Mouse (Mus musculus): ENCODE data around the gene Gm3417.
"Not testable (repeated sequence)": the region's sequence is repeated elsewhere in the genome, so short reads cannot be mapped to it uniquely, and the experiment has no call there.

The Gm3417 gene

GRCm38 (mm10) chr17:14978362-14979038 is at the start of gene Gm3417, which contains the start of gene 9030025P20Rik:
TSS of gene Gm3417 (minus strand) at chr17:14978790.
TSS of gene 9030025P20Rik (plus strand) at chr17:14978468.
- not testable (repeated sequence) for DNase-seq

DNA sequence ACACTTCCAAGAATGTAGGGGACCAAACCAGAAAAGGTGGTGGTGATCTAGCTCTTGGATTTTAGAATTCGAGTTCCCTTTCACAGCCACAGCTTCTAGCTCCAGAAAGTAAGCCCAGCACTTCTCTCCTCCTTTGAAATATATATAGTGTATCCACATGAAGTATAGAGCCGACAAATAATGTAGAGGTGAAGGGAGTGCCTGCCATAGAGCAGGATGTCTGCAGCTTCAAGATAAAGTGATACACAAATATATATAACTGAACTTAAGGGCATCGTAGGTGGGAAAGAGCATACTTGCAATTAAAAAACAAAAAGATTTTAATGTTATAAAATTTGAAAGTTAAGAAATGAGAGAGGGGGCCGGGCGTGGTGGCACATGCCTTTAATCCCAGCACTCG is 46.9 kb upstream of the Gm3417 start:
- DNase-seq, result not testable (repeated sequence)

- DNase-seq, result not testable (repeated sequence)
These were observed 46.1 kb upstream of the Gm3417 start for GRCm38 (mm10) chr17:15024502-15025193.

DNA sequence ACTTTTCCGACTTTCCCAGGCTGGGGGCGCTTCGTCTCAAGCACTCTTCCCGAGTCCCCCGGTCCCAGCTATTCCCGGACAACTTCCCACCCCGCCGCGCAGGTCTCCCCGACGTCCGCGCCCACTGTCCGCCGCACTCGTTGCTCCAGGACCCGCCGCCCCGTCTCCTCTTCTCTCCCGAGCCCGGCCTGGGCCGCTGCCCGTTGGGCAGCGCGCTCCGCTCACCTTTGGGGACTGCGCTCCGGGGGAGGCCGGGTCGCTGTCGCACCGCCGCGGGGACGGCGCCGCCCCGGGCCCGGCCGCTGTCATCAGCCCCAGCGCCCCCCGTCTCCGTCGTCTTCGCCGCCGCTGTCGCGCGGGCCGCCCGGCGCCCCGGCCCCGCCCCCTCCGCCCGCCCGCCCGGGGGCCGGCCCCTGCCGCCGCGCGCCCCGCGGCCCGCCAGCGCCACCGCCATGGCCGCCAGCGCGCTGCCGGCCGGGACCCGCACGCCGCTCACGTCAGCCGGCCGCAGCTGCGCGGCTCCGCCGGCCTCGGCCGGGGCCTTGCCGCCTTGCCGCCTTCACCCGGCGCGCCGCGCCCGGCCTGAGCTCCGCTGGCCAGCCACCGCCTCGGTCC is 45.4 kb upstream of the Gm3417 start:
- DNase-seq, result not testable (repeated sequence)

DNA sequence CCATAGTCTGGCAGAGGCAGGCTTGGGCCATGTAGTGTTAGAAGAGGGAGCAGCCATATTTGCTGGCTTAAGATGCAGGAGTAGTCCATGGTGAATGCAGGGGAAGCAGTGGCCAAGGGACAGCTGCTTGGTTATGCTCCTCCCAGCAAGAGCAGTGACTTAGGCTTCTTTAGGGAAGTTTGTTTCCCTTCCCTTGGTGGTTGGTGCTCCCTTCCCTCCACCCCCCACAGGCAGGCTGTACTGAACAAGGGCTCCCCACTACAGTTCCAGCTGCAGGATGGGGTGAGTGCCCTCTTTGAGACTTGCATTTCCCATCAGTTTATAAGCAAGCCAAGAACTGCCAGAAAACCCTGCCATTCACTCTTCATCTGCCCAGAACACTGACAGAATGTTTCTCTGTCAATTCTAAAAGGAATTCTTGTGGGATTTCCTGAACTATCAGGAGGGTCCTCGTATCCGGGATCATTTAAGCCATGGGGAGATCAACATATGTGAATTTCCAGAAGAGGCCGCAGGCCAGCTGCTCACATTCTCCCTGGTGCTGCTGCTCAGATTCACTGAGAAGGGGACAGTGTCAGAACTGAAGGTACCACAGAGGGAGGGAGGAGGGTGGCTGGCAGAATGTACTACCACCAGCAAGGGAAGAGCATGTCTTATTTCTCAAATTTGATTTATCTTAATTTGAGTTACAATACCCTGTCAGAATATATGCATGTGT is 43.1 kb upstream of the Gm3417 start:
- DNase-seq, result peak; percentile 3

- not testable (repeated sequence) for DNase-seq
These were observed 31.3 kb upstream of the Gm3417 start, which contains the start of gene Gm3435 for GRCm38 (mm10) chr17:15009706-15010413. TSS of gene Gm3435 (plus strand) at chr17:15010176.

GRCm38 (mm10) chr17:15009088-15009487 is 30.5 kb upstream of the Gm3417 start:
- DNase-seq, result not testable (repeated sequence)

DNA sequence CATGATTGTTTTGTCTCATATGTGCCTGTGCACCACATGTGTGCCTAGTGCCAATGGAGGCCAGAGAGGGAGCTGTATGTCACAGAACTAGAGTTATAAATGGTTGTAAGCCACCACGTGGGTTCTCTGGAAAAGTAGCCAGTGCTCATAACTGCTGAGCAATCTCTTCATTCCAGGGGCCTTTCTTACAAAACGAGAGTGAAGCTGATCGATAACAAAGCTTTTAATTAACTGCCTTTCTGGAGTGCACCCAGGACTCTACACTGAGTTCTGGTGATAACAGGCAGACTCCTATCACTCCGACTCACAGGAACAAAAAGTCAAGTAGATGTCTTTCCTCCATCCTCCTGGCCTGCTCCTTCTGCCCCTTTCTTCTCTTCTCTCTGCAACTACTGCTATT is 21.5 kb upstream of the Gm3417 start:
- DNase-seq, result not testable (repeated sequence)

GRCm38 (mm10) chr17:14994140-14994539 is 15.6 kb upstream of the Gm3417 start:
- not testable (repeated sequence) for DNase-seq

GRCm38 (mm10) chr17:14993139-14993832 is 14.7 kb upstream of the Gm3417 start:
- not testable (repeated sequence) for DNase-seq

DNA sequence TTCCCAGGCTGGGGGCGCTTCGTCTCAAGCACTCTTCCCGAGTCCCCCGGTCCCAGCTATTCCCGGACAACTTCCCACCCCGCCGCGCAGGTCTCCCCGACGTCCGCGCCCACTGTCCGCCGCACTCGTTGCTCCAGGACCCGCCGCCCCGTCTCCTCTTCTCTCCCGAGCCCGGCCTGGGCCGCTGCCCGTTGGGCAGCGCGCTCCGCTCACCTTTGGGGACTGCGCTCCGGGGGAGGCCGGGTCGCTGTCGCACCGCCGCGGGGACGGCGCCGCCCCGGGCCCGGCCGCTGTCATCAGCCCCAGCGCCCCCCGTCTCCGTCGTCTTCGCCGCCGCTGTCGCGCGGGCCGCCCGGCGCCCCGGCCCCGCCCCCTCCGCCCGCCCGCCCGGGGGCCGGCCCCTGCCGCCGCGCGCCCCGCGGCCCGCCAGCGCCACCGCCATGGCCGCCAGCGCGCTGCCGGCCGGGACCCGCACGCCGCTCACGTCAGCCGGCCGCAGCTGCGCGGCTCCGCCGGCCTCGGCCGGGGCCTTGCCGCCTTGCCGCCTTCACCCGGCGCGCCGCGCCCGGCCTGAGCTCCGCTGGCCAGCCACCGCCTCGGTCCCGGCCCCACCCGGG is 14.0 kb upstream of the Gm3417 start:
- DNase-seq, result not testable (repeated sequence)

- not testable (repeated sequence) for DNase-seq
These were observed 11.6 kb upstream of the Gm3417 start for GRCm38 (mm10) chr17:14990116-14990702.

DNA sequence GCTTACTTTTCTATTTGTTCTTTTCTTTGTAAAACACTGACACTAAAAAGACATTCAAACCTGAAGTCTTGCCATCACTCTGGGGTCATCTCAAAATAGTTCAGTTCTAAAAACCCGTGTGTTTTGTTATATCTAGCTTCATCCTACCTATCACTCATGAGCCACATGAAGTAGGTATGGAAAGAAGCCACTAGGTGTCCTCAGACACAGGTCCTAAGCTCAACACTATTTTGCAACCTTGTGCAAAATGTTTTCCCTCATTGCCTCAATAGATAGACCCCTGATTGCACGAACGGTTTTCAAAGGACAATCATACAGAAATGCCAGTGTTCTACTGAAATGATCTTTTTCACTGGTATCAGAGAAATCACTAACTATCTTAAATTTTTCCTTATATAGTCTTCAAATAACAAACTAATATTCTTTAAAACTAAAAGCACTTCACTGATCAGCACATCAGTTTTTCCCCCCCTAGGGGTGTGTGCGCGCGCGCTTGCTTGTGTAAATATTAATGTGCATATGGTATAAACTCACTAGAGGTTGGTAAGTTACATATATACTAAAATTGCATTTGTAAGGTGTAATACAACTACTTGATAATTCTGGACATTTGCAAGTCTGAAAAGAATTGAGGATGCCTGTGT is 750 bp downstream of the Gm3417 start:
- DNase-seq, result not testable (repeated sequence)

GRCm38 (mm10) chr17:14968373-14968913 is 10.1 kb downstream of the Gm3417 start:
- DNase-seq, result not testable (repeated sequence)

DNA sequence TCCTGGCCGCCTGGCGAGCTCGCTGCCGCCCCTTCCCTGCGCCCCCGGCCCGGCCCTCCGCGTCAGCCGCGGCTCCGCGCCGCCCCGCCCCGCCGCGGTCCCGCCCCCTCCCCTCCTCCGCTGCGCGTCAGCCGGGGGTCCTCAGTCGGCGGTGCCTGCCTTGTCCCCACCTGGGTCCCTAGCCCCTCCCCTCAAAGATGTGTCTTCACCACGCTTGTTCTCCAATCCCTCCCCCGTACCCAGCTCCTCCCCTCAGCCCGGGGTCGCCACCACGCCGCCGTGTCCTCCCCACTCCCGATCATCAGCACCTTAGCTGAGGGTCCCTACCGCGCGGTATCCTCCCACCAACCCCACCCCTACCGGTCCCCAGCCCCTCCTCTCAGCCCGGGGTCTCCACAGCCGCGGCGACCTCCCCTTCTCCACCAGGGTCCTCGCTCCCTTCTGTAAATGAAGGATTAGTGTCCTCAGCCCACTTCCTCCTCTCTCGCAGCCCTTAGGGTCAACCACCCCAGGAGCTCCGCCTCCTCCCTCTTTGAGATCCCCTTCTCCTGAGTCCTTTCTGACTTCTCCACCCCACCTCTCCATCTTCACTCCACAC is 16.9 kb downstream of the Gm3417 start:
- DNase-seq, result not testable (repeated sequence)

DNA sequence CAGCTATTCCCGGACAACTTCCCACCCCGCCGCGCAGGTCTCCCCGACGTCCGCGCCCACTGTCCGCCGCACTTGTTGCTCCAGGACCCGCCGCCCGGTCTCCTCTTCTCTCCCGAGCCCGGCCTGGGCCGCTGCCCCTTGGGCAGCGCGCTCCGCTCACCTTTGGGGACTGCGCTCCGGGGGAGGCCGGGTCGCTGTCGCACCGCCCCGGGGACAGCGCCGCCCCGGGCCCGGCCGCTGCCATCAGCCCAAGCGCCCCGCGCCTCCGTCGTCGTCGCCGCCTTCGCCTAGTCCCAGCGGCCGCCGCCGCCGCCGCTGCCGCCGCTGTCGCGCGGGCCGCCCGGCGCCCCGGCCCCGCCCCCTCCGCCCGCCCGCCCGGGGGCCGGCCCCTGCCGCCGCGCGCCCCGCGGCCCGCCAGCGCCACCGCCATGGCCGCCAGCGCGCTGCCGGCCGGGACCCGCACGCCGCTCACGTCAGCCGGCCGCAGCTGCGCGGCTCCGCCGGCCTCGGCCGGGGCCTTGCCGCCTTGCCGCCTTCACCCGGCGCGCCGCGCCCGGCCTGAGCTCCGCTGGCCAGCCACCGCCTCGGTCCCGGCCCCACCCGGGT is 17.5 kb downstream of the Gm3417 start, which contains the start of gene Phf10:
Phf10 (minus strand) TSS at position 323 of the 606 bp plus-strand sequence.
- DNase-seq, result peak; percentile 59

DNA sequence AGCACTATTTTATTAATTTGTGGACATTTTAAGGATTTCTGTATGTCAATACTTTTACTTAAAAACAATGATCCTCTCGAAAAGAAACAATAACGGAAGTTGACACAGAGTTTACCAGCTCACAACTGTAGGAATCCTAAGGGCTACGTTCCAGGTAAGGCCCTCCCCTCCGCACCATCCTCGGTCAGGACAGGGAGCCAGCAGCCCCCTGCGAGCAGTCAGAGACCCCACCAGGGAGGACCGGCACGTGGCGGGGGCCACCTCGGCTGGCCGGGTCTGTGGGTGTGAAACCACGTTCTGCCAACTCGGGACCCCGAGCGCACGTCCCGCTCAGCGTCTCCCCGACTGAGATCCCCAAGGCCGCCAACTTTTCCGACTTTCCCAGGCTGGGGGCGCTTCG is 18.1 kb downstream of the Gm3417 start:
- DNase-seq, result no peak

GRCm38 (mm10) chr17:14959979-14960378 is 18.6 kb downstream of the Gm3417 start:
- DNase-seq, result peak; percentile 11
